ENCODE assay signal across 15 mouse cellular contexts in the genomic region with DNA sequence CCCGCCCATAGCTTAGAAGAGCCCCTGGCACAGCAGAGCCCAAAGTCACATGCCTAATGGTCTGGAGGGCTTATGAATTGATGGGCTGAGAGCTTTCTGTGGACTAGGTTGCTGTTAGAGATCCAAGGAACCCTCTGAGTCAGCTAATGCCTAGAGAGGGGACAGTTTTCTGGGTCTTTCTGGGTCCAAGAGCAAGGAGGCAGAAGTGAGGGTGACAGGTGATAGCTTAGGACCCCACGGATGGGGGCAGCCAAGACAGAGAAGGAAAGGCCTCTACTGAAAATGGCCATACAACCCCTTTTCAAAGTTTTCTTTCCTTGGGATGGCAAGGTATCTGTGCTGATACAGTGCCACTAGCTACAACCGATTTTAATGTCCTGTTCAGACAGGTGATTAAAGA.
A peak's percentile ranks its signal among the peaks of the same experiment; 100 is the strongest.
DNase-seq lines count a peak whose midpoint lies in the region; ATAC-seq and TF ChIP-seq lines count a peak whose summit lies in the region.
"Had no signal": no experiment of that assay in that cellular context is flagged by ENCODE, and none has a peak within 500 bp of the region (broad histone marks: within the 10 kb centered on the region; RNA-seq: fewer than 3 reads in every experiment).

No protein-coding gene starts in this region.

- H3K9ac ChIP-seq in ES-Bruce4 (ENCODE audit: low read depth, poor library complexity, severe bottlenecking) = no peak overlapping the region
- no peak overlapping the region for H3K9ac ChIP-seq in forebrain, embryonic 15.5 days (replicated peaks)
- no peak overlapping the region for H3K9ac ChIP-seq in hindbrain, embryonic 16.5 days (ENCODE audit: low read depth, low read length)
- H3K9ac ChIP-seq: liver, embryonic 15.5 days; stomach, embryonic 15.5 days had no signal

- intact Hi-C loops in gastrocnemius, postnatal 36 days (cut with DNase I) = no loop called here

- no peak for TF ChIP-seq POLR2A in ES-Bruce4 (IDR thresholded peaks at IDR 0.05; ENCODE audit: insufficient read depth, low read length)

- TF ChIP-seq EP300 in ES-Bruce4 (IDR thresholded peaks at IDR 0.05; ENCODE audit: insufficient read depth, low read depth, low read length) = no peak

- no peak for TF ChIP-seq CTCF in ES-Bruce4 (IDR thresholded peaks at IDR 0.05; ENCODE audit: low read depth, low read length)

- H3K27me3 ChIP-seq in heart, embryonic 10.5 days (ENCODE audit: insufficient read depth, poor library complexity, severe bottlenecking) = no peaks in the 10 kb centered on the region
- no peaks in the 10 kb centered on the region for H3K27me3 ChIP-seq in ES-Bruce4 (ENCODE audit: control insufficient read depth, insufficient read depth, low read length, poor library complexity, severe bottlenecking)
- H3K27me3 ChIP-seq in forebrain, embryonic 15.5 days = no peaks in the 10 kb centered on the region
- H3K27me3 ChIP-seq in hindbrain, embryonic 16.5 days (replicated peaks; ENCODE audit: control insufficient read depth, insufficient read depth, low read length) = no peaks in the 10 kb centered on the region
- H3K27me3 ChIP-seq: liver, embryonic 15.5 days; stomach, embryonic 15.5 days had no signal

- no peak overlapping the region for H3K4me3 ChIP-seq in heart, embryonic 10.5 days
- H3K4me3 ChIP-seq in ES-Bruce4 (ENCODE audit: low read depth, low read length) = no peak overlapping the region
- H3K4me3 ChIP-seq in forebrain, embryonic 15.5 days = no peak overlapping the region
- H3K4me3 ChIP-seq in hindbrain, embryonic 16.5 days (ENCODE audit: low read length) = no peak overlapping the region
- H3K4me3 ChIP-seq: liver, embryonic 15.5 days; stomach, embryonic 15.5 days had no signal

- H3K36me3 ChIP-seq in heart, embryonic 10.5 days = no peaks in the 10 kb centered on the region
- no peaks in the 10 kb centered on the region for H3K36me3 ChIP-seq in ES-Bruce4 (ENCODE audit: control insufficient read depth, insufficient read depth, low read length, poor library complexity, severe bottlenecking)
- H3K36me3 ChIP-seq in forebrain, embryonic 15.5 days = no peaks in the 10 kb centered on the region
- no peaks in the 10 kb centered on the region for H3K36me3 ChIP-seq in hindbrain, embryonic 16.5 days (ENCODE audit: control insufficient read depth, insufficient read depth, low read length)
- H3K36me3 ChIP-seq: liver, embryonic 15.5 days; stomach, embryonic 15.5 days had no signal

- H3K4me2 ChIP-seq in forebrain, embryonic 15.5 days (replicated peaks) = no peak overlapping the region
- H3K4me2 ChIP-seq in hindbrain, embryonic 16.5 days (ENCODE audit: low read length) = no peak overlapping the region
- H3K4me2 ChIP-seq: liver, embryonic 15.5 days; stomach, embryonic 15.5 days had no signal

- peaks cover 23% of the 10 kb centered on the region for H3K4me1 ChIP-seq in heart, embryonic 10.5 days
- peaks cover 16% of the 10 kb centered on the region for H3K4me1 ChIP-seq in ES-Bruce4 (ENCODE audit: control insufficient read depth, insufficient read depth, low read length)
- peaks cover 23% of the 10 kb centered on the region for H3K4me1 ChIP-seq in forebrain, embryonic 15.5 days
- peaks cover 11% of the 10 kb centered on the region for H3K4me1 ChIP-seq in hindbrain, embryonic 16.5 days (ENCODE audit: control insufficient read depth, insufficient read depth, low read depth, low read length)
- H3K4me1 ChIP-seq: liver, embryonic 15.5 days; stomach, embryonic 15.5 days had no signal

- H3K9me3 ChIP-seq in heart, embryonic 10.5 days = no peaks in the 10 kb centered on the region
- H3K9me3 ChIP-seq in ES-Bruce4 (replicated peaks; ENCODE audit: control insufficient read depth, insufficient read depth, low read length, poor library complexity, severe bottlenecking) = no peaks in the 10 kb centered on the region
- no peaks in the 10 kb centered on the region for H3K9me3 ChIP-seq in forebrain, embryonic 15.5 days
- H3K9me3 ChIP-seq in hindbrain, embryonic 16.5 days (ENCODE audit: control insufficient read depth, low read length) = no peaks in the 10 kb centered on the region
- H3K9me3 ChIP-seq: liver, embryonic 15.5 days; stomach, embryonic 15.5 days had no signal

- peak; percentile 25 for DNase-seq in heart, embryonic 10.5 days (ENCODE audit: low spot score)
- DNase-seq in heart, adult 18-20 months = no peak
- no peak for DNase-seq in gastrocnemius, postnatal 36 days
- no peak for DNase-seq in lung, postnatal 4 days
- DNase-seq in left cerebral cortex, adult 18-20 months (ENCODE audit: low spot score in 2 of 2) = no peak
- DNase-seq: cerebellum, postnatal 14 days; heart, postnatal 10 days; spleen, adult 18-20 months; thymus, adult 2 months had no signal

- H3K27ac ChIP-seq in heart, embryonic 10.5 days = 0 out of 2 replicates have a peak overlapping the region, but pooled peaks have one; percentile 36
- H3K27ac ChIP-seq in ES-Bruce4 (ENCODE audit: insufficient read depth, low read length) = peak overlapping the region; percentile 67; the same call in 1 of the 2 replicates
- peak overlapping the region; percentile 68; the same call in 1 of the 2 replicates for H3K27ac ChIP-seq in forebrain, embryonic 15.5 days (replicated peaks)
- peak overlapping the region; percentile 48 for H3K27ac ChIP-seq in hindbrain, embryonic 16.5 days (ENCODE audit: low read depth, low read length)
- H3K27ac ChIP-seq: liver, embryonic 15.5 days; stomach, embryonic 15.5 days had no signal

- no peak for ATAC-seq in forebrain, embryonic 15.5 days (replicated peaks)
- ATAC-seq in hindbrain, embryonic 16.5 days = no peak
- ATAC-seq: inflammation-experienced regulatory T-cells, adult 6 months had no signal

- WGBS in heart, embryonic 10.5 days = 78% methylated on average over 3 of the region's 3 CpGs
- WGBS in forebrain, embryonic 15.5 days = 61% methylated on average over 3 of the region's 3 CpGs
- 69% methylated on average over 3 of the region's 3 CpGs for WGBS in hindbrain, embryonic 16.5 days
